ENCODE assay signal across 8 mouse cellular contexts in the genomic region with DNA sequence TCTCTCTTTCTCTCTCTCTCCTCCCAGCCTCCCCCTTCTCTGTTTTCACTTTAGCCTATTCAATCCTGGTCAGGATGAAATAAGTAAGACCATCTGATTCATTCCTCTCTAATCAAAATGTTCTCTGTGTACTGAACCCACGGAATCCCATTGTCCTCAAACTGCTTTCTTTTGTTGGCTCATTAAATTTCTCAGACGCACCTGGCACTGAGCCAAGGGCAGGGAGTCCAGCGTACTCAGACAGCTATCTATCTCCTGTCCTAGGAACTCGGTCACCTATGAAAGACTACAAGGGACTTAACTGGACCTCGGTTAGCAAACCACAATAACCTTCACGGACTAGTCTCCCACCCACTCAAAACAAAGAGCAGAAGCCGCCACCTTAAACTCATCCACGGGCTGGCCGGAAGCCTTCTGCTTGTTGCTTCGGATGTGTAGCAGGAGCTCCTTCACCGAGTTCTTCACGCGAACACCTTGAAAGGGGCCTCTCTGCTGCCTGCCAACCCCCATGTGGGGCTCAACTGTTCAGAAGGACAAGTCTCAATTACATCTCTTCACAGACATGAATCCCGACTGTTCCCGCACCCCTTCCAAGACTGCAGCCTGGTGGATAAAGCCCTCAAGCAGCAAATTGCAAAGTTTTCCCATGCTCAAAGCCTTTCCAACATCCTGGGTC. TPM values are rescaled to one million over a fixed set of nuclear protein-coding genes. Genes with fewer than 3 reads are reported as not detected.
DNase-seq lines count a peak whose midpoint lies in the region; ATAC-seq and TF ChIP-seq lines count a peak whose summit lies in the region.

No protein-coding gene starts in this region.

- H3K36me3 ChIP-seq in hindbrain, embryonic 11.5 days (ENCODE audit: control insufficient read depth, insufficient read depth, low read length): 0 out of 2 replicates have a peak, but pooled peaks cover 2% of the 10 kb centered on the region
- H3K36me3 ChIP-seq in hindbrain, embryonic 12.5 days: peaks cover 31% of the 10 kb centered on the region
- H3K36me3 ChIP-seq in forebrain, embryonic 12.5 days (replicated peaks): peaks cover 30% of the 10 kb centered on the region
- H3K36me3 ChIP-seq in hindbrain, postnatal 0 days (ENCODE audit: insufficient read depth, low read length): peaks cover 19% of the 10 kb centered on the region
- peaks cover 14% of the 10 kb centered on the region for H3K36me3 ChIP-seq in liver, embryonic 16.5 days (ENCODE audit: control insufficient read depth, insufficient read depth)

- 83% methylated on average over 15 of the region's 15 CpGs for WGBS in hindbrain, embryonic 11.5 days
- WGBS in hindbrain, embryonic 12.5 days: 71% methylated on average over 15 of the region's 15 CpGs
- 65% methylated on average over 15 of the region's 15 CpGs for WGBS in forebrain, embryonic 12.5 days
- 43% methylated on average over 15 of the region's 15 CpGs for WGBS in hindbrain, postnatal 0 days
- WGBS in liver, embryonic 16.5 days (ENCODE audit: insufficient replicate concordance): 60% methylated on average over 15 of the region's 15 CpGs

- no peak overlapping the region for H3K4me3 ChIP-seq in hindbrain, embryonic 11.5 days (ENCODE audit: low read depth, low read length)
- H3K4me3 ChIP-seq in hindbrain, embryonic 12.5 days: no peak overlapping the region
- H3K4me3 ChIP-seq in forebrain, embryonic 12.5 days (replicated peaks): 0 out of 2 replicates have a peak overlapping the region, but pooled peaks have one; percentile 2
- peak overlapping the region; percentile 12 for H3K4me3 ChIP-seq in hindbrain, postnatal 0 days (ENCODE audit: low read length)
- peak overlapping the region; percentile 45 for H3K4me3 ChIP-seq in liver, embryonic 16.5 days (ENCODE audit: low read depth, low read length)

- H3K27me3 ChIP-seq in hindbrain, embryonic 11.5 days (ENCODE audit: control insufficient read depth, insufficient read depth, low read length): 0 out of 2 replicates have a peak, but pooled peaks cover 3% of the 10 kb centered on the region
- peaks cover 7% of the 10 kb centered on the region for H3K27me3 ChIP-seq in hindbrain, embryonic 12.5 days
- 0 out of 2 replicates have a peak, but pooled peaks cover 2% of the 10 kb centered on the region for H3K27me3 ChIP-seq in forebrain, embryonic 12.5 days
- H3K27me3 ChIP-seq in hindbrain, postnatal 0 days (ENCODE audit: insufficient read depth, low read length): no peaks in the 10 kb centered on the region
- H3K27me3 ChIP-seq in liver, embryonic 16.5 days (ENCODE audit: control insufficient read depth, insufficient read depth, low read depth, low read length): peaks cover 17% of the 10 kb centered on the region

- no peak for TF ChIP-seq CTCF in hindbrain, postnatal 0 days (IDR thresholded peaks at IDR 0.05; ENCODE audit: low read depth)

- no peak overlapping the region for H3K4me2 ChIP-seq in hindbrain, embryonic 11.5 days (replicated peaks; ENCODE audit: low read depth, low read length)
- no peak overlapping the region; the same call in 1 of the 2 replicates for H3K4me2 ChIP-seq in hindbrain, embryonic 12.5 days (replicated peaks)
- H3K4me2 ChIP-seq in forebrain, embryonic 12.5 days: peak overlapping the region; percentile 25
- H3K4me2 ChIP-seq in hindbrain, postnatal 0 days (ENCODE audit: low read depth, low read length): peak overlapping the region; percentile 89
- H3K4me2 ChIP-seq in liver, embryonic 16.5 days (ENCODE audit: low read depth, low read length): peak overlapping the region; percentile 84

- no peak for ATAC-seq in hindbrain, embryonic 11.5 days (ENCODE audit: low FRiP score)
- ATAC-seq in hindbrain, embryonic 12.5 days (ENCODE audit: low FRiP score): no peak
- ATAC-seq in forebrain, embryonic 12.5 days (ENCODE audit: low FRiP score): no peak
- ATAC-seq in hindbrain, postnatal 0 days: no peak
- ATAC-seq in liver, embryonic 16.5 days (ENCODE audit: low read depth): no peak

- H3K9me3 ChIP-seq in hindbrain, embryonic 11.5 days (ENCODE audit: control insufficient read depth, low read length): no peaks in the 10 kb centered on the region
- H3K9me3 ChIP-seq in hindbrain, embryonic 12.5 days (replicated peaks): no peaks in the 10 kb centered on the region
- no peaks in the 10 kb centered on the region for H3K9me3 ChIP-seq in forebrain, embryonic 12.5 days
- no peaks in the 10 kb centered on the region for H3K9me3 ChIP-seq in hindbrain, postnatal 0 days (ENCODE audit: low read length)
- H3K9me3 ChIP-seq in liver, embryonic 16.5 days (replicated peaks; ENCODE audit: control insufficient read depth, low read length): no peaks in the 10 kb centered on the region

- H3K9ac ChIP-seq in hindbrain, embryonic 11.5 days (ENCODE audit: low read depth, low read length): no peak overlapping the region
- no peak overlapping the region for H3K9ac ChIP-seq in hindbrain, embryonic 12.5 days
- H3K9ac ChIP-seq in forebrain, embryonic 12.5 days: 0 out of 2 replicates have a peak overlapping the region, but pooled peaks have one; percentile 12
- H3K9ac ChIP-seq in hindbrain, postnatal 0 days (replicated peaks; ENCODE audit: low read length): no peak overlapping the region
- peak overlapping the region; percentile 39; the same call in 1 of the 2 replicates for H3K9ac ChIP-seq in liver, embryonic 16.5 days (ENCODE audit: low read depth, low read length)

- H3K27ac ChIP-seq in hindbrain, embryonic 11.5 days (ENCODE audit: low read depth, low read length): no peak overlapping the region
- no peak overlapping the region for H3K27ac ChIP-seq in hindbrain, embryonic 12.5 days
- H3K27ac ChIP-seq in forebrain, embryonic 12.5 days: no peak overlapping the region
- no peak overlapping the region for H3K27ac ChIP-seq in hindbrain, postnatal 0 days
- no peak overlapping the region; the same call in 1 of the 2 replicates for H3K27ac ChIP-seq in liver, embryonic 16.5 days (ENCODE audit: low read length)

- peak; percentile 3 for DNase-seq in hindbrain, embryonic 11.5 days (ENCODE audit: low spot score)
- DNase-seq in Muller cell, postnatal 12 days (ENCODE audit: inconsistent ontology term): peak; percentile 92
- DNase-seq in hindbrain, postnatal 0 days (ENCODE audit: low spot score): peak; percentile 28
- peak; percentile 60 for DNase-seq in testis, postnatal 14 days (ENCODE audit: low spot score)
- DNase-seq in spleen, postnatal 36 days (ENCODE audit: low spot score in 2 of 2): no peak

- H3K4me1 ChIP-seq in hindbrain, embryonic 11.5 days (replicated peaks; ENCODE audit: control insufficient read depth, insufficient read depth, low read length): 0 out of 2 replicates have a peak, but pooled peaks cover 3% of the 10 kb centered on the region
- H3K4me1 ChIP-seq in hindbrain, embryonic 12.5 days: peaks cover 20% of the 10 kb centered on the region
- H3K4me1 ChIP-seq in forebrain, embryonic 12.5 days: peaks cover 23% of the 10 kb centered on the region
- H3K4me1 ChIP-seq in hindbrain, postnatal 0 days (ENCODE audit: insufficient read depth, low read length): peaks cover 4% of the 10 kb centered on the region; the same call in 1 of the 2 replicates
- peaks cover 6% of the 10 kb centered on the region for H3K4me1 ChIP-seq in liver, embryonic 16.5 days (ENCODE audit: control insufficient read depth, low read depth, low read length)

RNA-seq across cellular contexts. Expression of a gene that starts 19.4 kb away (rescaled TPM):
- polyA plus RNA-seq in hindbrain, embryonic 11.5 days (2014; fragmentation: Nextera tagmentation; extraction: Ambion mirVana): 1.5 and 1.6 TPM in 2 replicates
- 1.4 and 1.8 TPM in 2 replicates for polyA plus RNA-seq in hindbrain, embryonic 12.5 days (2016; fragmentation: Nextera tagmentation; extraction: Ambion mirVana)
- 1.5 and 1.8 TPM in 2 replicates for polyA plus RNA-seq in forebrain, embryonic 12.5 days (2016; fragmentation: Nextera tagmentation; extraction: Ambion mirVana)
- 3.0 and 3.3 TPM in 2 replicates for total RNA-seq in hindbrain, postnatal 0 days (2014; rRNA removed)
- polyA plus RNA-seq in hindbrain, postnatal 0 days (2015; fragmentation: Nextera tagmentation; extraction: Ambion mirVana): 1.4 and 1.6 TPM in 2 replicates
- polyA plus RNA-seq in liver, embryonic 16.5 days (2015; fragmentation: Nextera tagmentation; extraction: Ambion mirVana): 2.2 and 2.3 TPM in 2 replicates

Comparison
In these comparisons a context has a peak if more than half of its experiments do, and no peak if none do; other contexts are left out.
1. H3K4me2 ChIP-seq: peak in forebrain, embryonic 12.5 days (single experiment), hindbrain, postnatal 0 days (single experiment) and liver, embryonic 16.5 days (single experiment); none in hindbrain, embryonic 11.5 days (single experiment) and hindbrain, embryonic 12.5 days (single experiment).
2. H3K4me3 ChIP-seq: peak in forebrain, embryonic 12.5 days (single experiment), hindbrain, postnatal 0 days (single experiment) and liver, embryonic 16.5 days (single experiment); none in hindbrain, embryonic 11.5 days (single experiment) and hindbrain, embryonic 12.5 days (single experiment).
3. DNase-seq: peak in hindbrain, embryonic 11.5 days (single experiment), Muller cell, postnatal 12 days (single experiment), hindbrain, postnatal 0 days (single experiment) and testis, postnatal 14 days (single experiment); none in spleen, postnatal 36 days (0 of 2).
4. H3K9ac ChIP-seq: peak in forebrain, embryonic 12.5 days (single experiment) and liver, embryonic 16.5 days (single experiment); none in hindbrain, embryonic 11.5 days (single experiment), hindbrain, embryonic 12.5 days (single experiment) and hindbrain, postnatal 0 days (single experiment).